ENCODE assay signal across 8 mouse cellular contexts in the genomic region with DNA sequence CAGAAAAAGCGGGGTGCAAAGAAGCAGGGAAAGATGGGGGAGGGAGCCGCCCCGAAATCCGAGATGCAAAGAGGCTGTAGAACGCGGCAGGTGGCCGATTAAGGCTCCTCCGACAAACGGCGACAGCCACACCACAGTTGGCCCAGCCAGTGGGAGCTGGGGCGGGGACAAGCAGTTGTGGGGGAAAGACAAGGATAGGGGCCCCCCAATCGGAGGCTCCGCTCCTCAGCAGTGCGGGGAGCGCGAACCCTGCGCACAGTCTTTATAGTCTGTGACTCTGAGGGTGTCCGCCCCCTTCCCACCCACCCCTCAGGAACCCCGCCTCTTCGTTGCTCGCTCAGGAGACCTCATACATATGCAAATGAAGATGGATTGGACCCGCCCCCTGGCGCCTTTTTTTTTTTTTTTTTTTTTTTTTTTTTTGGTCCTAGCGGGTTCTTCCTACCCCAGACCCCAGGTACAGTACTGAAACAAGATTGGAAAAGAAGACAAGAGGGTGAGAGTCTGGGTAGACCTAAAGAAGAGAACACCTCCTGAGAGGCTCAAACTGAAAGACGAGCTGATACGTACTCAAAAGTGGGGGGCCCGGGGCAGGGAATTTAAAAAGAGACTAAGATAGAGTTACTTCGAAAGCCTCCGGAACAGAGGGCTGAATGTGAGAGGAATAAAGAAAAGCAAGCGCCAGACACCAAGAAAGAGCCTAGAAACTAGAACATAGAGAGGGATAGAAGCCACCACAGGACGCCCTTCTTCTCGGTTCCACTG. TPM values are rescaled to one million over a fixed set of nuclear protein-coding genes. Genes with fewer than 3 reads are reported as not detected.
DNase-seq lines count a peak whose midpoint lies in the region; ATAC-seq and TF ChIP-seq lines count a peak whose summit lies in the region.

A gene (minus strand): TSS at position 217 of the 765 bp plus-strand sequence.

- no peak within 1 kb of the TSS for H3K27ac ChIP-seq in ES-E14 (ENCODE audit: insufficient read depth, low read depth, low read length, poor library complexity, severe bottlenecking)
- peak within 1 kb of the TSS; percentile 68 for H3K27ac ChIP-seq in forebrain, embryonic 15.5 days (replicated peaks)
- H3K27ac ChIP-seq in layer of hippocampus, adult 2 months = peak within 1 kb of the TSS; percentile 95
- peak within 1 kb of the TSS; percentile 60 for H3K27ac ChIP-seq in lung, embryonic 16.5 days (ENCODE audit: low read length)

- TF ChIP-seq CTCF in layer of hippocampus, adult 2 months (conservative IDR thresholded peaks at IDR 0.05) = no peak

- peaks cover 9 to 15% of the 10 kb centered on the region in 2 experiments; a peak in 3 of 4 replicates for H3K4me1 ChIP-seq in ES-E14 (ENCODE audit: control insufficient read depth in 2 of 2, insufficient read depth in 2 of 2, low read length in 2 of 2, poor library complexity in 1 of 2)
- peaks cover 17% of the 10 kb centered on the region for H3K4me1 ChIP-seq in forebrain, embryonic 15.5 days
- peaks cover 19% of the 10 kb centered on the region for H3K4me1 ChIP-seq in lung, embryonic 16.5 days (replicated peaks; ENCODE audit: control insufficient read depth, insufficient read depth, low read length)

- H3K9me3 ChIP-seq in ES-E14 (ENCODE audit: control insufficient read depth, insufficient read depth, low read depth, low read length) = no peaks in the 10 kb centered on the region
- H3K9me3 ChIP-seq in forebrain, embryonic 15.5 days = no peaks in the 10 kb centered on the region
- no peaks in the 10 kb centered on the region for H3K9me3 ChIP-seq in lung, embryonic 16.5 days (ENCODE audit: control insufficient read depth, low read length)

- in situ Hi-C loops in ES-E14 (cut with MboI; ENCODE audit: low sequenced_read_pairs in 2 of 2, unreplicated experiment in 2 of 2) = no loop called here

- DNase-seq in ES-E14 (ENCODE audit: low read depth, low spot score) = peak; percentile 76
- peak; percentile 89 for DNase-seq in cerebellum, adult 11 months
- peak; percentile 71 to 76 for DNase-seq in heart, postnatal 14 days
- peak; percentile 84 to 85 for DNase-seq in layer of hippocampus, adult 2 months (ENCODE audit: low spot score in 2 of 2)
- peak; percentile 72 for DNase-seq in ovary, postnatal 14 days (ENCODE audit: low spot score)
- peak; percentile 75 to 81 for DNase-seq in thymus, postnatal 10 days (ENCODE audit: low spot score in 2 of 2)

- H3K4me2 ChIP-seq in forebrain, embryonic 15.5 days (replicated peaks) = peak within 1 kb of the TSS; percentile 90
- peak within 1 kb of the TSS; percentile 90 for H3K4me2 ChIP-seq in lung, embryonic 16.5 days (ENCODE audit: low read depth, low read length)

- intact Hi-C loops in heart, postnatal 14 days (cut with DNase I) = loop anchor here (2.0 kb wide), 1 partner anchor 25 kb away; a partner anchor contains a TSS

- ATAC-seq in forebrain, embryonic 15.5 days (replicated peaks) = peak; percentile 96
- peak; percentile 91 for ATAC-seq in lung, embryonic 16.5 days (ENCODE audit: low read depth)

- H3K36me3 ChIP-seq in ES-E14 (ENCODE audit: control insufficient read depth, insufficient read depth, low read length, poor library complexity, severe bottlenecking) = no peaks in the 10 kb centered on the region
- H3K36me3 ChIP-seq in forebrain, embryonic 15.5 days = no peaks in the 10 kb centered on the region; the same call in 1 of the 2 replicates
- H3K36me3 ChIP-seq in lung, embryonic 16.5 days (ENCODE audit: control insufficient read depth, insufficient read depth, low read length) = no peaks in the 10 kb centered on the region

- peak within 1 kb of the TSS; percentile 48 for H3K9ac ChIP-seq in ES-E14 (ENCODE audit: insufficient read depth, low read depth, low read length, poor library complexity, severe bottlenecking)
- peak within 1 kb of the TSS; percentile 62 for H3K9ac ChIP-seq in forebrain, embryonic 15.5 days (replicated peaks)
- H3K9ac ChIP-seq in lung, embryonic 16.5 days (ENCODE audit: low read length) = peak within 1 kb of the TSS; percentile 68

- no peaks in the 10 kb centered on the region for H3K27me3 ChIP-seq in forebrain, embryonic 15.5 days
- H3K27me3 ChIP-seq in lung, embryonic 16.5 days (ENCODE audit: control insufficient read depth, insufficient read depth, low read depth, low read length) = peaks cover 6% of the 10 kb centered on the region; the same call in 1 of the 2 replicates

- peak within 1 kb of the TSS; percentile 69 to 91 for H3K4me3 ChIP-seq in ES-E14 (ENCODE audit: insufficient read depth in 1 of 2, low read depth in 1 of 2, low read length in 2 of 2, poor library complexity in 1 of 2, severe bottlenecking in 1 of 2)
- peak within 1 kb of the TSS; percentile 60 for H3K4me3 ChIP-seq in forebrain, embryonic 15.5 days
- H3K4me3 ChIP-seq in layer of hippocampus, adult 2 months = peak within 1 kb of the TSS; percentile 88
- H3K4me3 ChIP-seq in lung, embryonic 16.5 days (ENCODE audit: low read length) = peak within 1 kb of the TSS; percentile 52

- WGBS in forebrain, embryonic 15.5 days = 2% methylated on average over 32 of the region's 32 CpGs
- 3% methylated on average over 30 of the region's 32 CpGs for WGBS in lung, embryonic 16.5 days

TF ChIP-seq in ES-E14, 5 proteins besides CTCF, POLR2A, EP300 and RAD21:
- TF ChIP-seq MAFK (IDR thresholded peaks at IDR 0.05; ENCODE audit: insufficient read depth, low read depth, low read length) (no peak), CHD2 (IDR thresholded peaks at IDR 0.05; ENCODE audit: low read depth, low read length) (no peak), HCFC1 (IDR thresholded peaks at IDR 0.05; ENCODE audit: borderline replicate concordance, insufficient read depth, low read length) (peak; percentile 66; the same call in 1 of the 2 replicates), ZC3H11A (IDR thresholded peaks at IDR 0.05; ENCODE audit: borderline replicate concordance, low read depth, low read length) (no peak), ZNF384 (IDR thresholded peaks at IDR 0.05; ENCODE audit: low read depth, low read length) (peak; percentile 99)

RNA-seq across cellular contexts. Expression of the gene that starts here (rescaled TPM):
- total RNA-seq in ES-E14 (2012; rRNA removed) = 12.1 and 13.1 TPM in 2 replicates
- 22.2 and 25.9 TPM in 2 replicates for polyA plus RNA-seq in forebrain, embryonic 15.5 days (2015; fragmentation: Nextera tagmentation; extraction: Ambion mirVana)
- total RNA-seq in heart, postnatal 14 days (2021) = 10 to 100 TPM; 31.8 to 31.9 TPM
- total RNA-seq in layer of hippocampus, adult 2 months (2021) = 100 to 1,000 TPM; 391 to 411 TPM
- 10.5 and 12.7 TPM in 2 replicates for polyA plus RNA-seq in lung, embryonic 16.5 days (2015; fragmentation: Nextera tagmentation; extraction: Ambion mirVana)

Comparison
In these comparisons a context has a peak if more than half of its experiments do, and no peak if none do; other contexts are left out.
1. RNA of the gene that starts here (total RNA-seq): 391 to 411 TPM in layer of hippocampus, adult 2 months; 31.8 to 31.9 TPM in heart, postnatal 14 days and 12.1 to 13.1 TPM in ES-E14; every median in the first group is over 10 times any median in the second.
2. Peak in every context shown above with its lines, with median percentiles within 50 percentile points of each other: DNase-seq, H3K4me3 ChIP-seq and H3K9ac ChIP-seq.